Mouse (Mus musculus): ENCODE data around the gene Tpd52l1. TPM values are rescaled to one million over a fixed set of nuclear protein-coding genes. Genes with fewer than 3 reads are reported as not detected.

Tpd52l1 gene
- polyA plus RNA-seq, 1 experiment from 2014 or later: 19.3 TPM

GRCm38 (mm10) chr10:31329436-31329835 is 116.3 kb downstream of the Tpd52l1 start:
- no peak overlapping the region for H3K27ac ChIP-seq (ENCODE audit: low read depth, low read length)
- no peaks in the 10 kb centered on the region for H3K4me1 ChIP-seq (ENCODE audit: control insufficient read depth, insufficient read depth, low read length)
- peaks cover 5% of the 10 kb centered on the region for H3K36me3 ChIP-seq (ENCODE audit: control insufficient read depth, insufficient read depth, low read length)
- no peaks in the 10 kb centered on the region for H3K9me3 ChIP-seq (replicated peaks; ENCODE audit: control insufficient read depth, low read length)
- 92% methylated on average over 1 of the region's 1 CpGs for WGBS (ENCODE audit: insufficient replicate concordance)
- no peak overlapping the region for H3K4me2 ChIP-seq
- no peak overlapping the region for H3K9ac ChIP-seq (ENCODE audit: low read depth, low read length)
- H3K27me3 ChIP-seq (ENCODE audit: control insufficient read depth, insufficient read depth, low read length): no peaks in the 10 kb centered on the region
- no peak for ATAC-seq (replicated peaks; ENCODE audit: insufficient number of reproducible peaks, low FRiP score, low TSS enrichment)
- no peak overlapping the region for H3K4me3 ChIP-seq (ENCODE audit: low read depth, low read length)

- no peak overlapping the region for H3K27ac ChIP-seq (ENCODE audit: low read depth, low read length)
- no peak overlapping the region for H3K4me2 ChIP-seq
- H3K36me3 ChIP-seq (ENCODE audit: control insufficient read depth, insufficient read depth, low read length): peaks cover 9% of the 10 kb centered on the region
- WGBS (ENCODE audit: insufficient replicate concordance): 68% methylated on average over 5 of the region's 5 CpGs
- no peak for ATAC-seq (replicated peaks; ENCODE audit: insufficient number of reproducible peaks, low FRiP score, low TSS enrichment)
- no peak overlapping the region for H3K9ac ChIP-seq (ENCODE audit: low read depth, low read length)
- H3K4me3 ChIP-seq (ENCODE audit: low read depth, low read length): no peak overlapping the region
- no peaks in the 10 kb centered on the region for H3K4me1 ChIP-seq (ENCODE audit: control insufficient read depth, insufficient read depth, low read length)
- no peaks in the 10 kb centered on the region for H3K9me3 ChIP-seq (replicated peaks; ENCODE audit: control insufficient read depth, low read length)
- H3K27me3 ChIP-seq (ENCODE audit: control insufficient read depth, insufficient read depth, low read length): no peaks in the 10 kb centered on the region
Measured at GRCm38 (mm10) chr10:31318491-31318890, 127.3 kb downstream of the Tpd52l1 start.

- Histone ChIP-seq H3K27me3 (ENCODE audit: control insufficient read depth, insufficient read depth, low read length) (no peaks in the 10 kb centered on the region), H3K9ac (ENCODE audit: low read depth, low read length) (peak within 1 kb of the TSS; percentile 85), H3K27ac (ENCODE audit: low read depth, low read length) (peak within 1 kb of the TSS; percentile 90), H3K4me1 (ENCODE audit: control insufficient read depth, insufficient read depth, low read length) (no peaks in the 10 kb centered on the region), H3K36me3 (ENCODE audit: control insufficient read depth, insufficient read depth, low read length) (peaks cover 7% of the 10 kb centered on the region), H3K4me2 (peak within 1 kb of the TSS; percentile 62), H3K4me3 (ENCODE audit: low read depth, low read length) (peak within 1 kb of the TSS; percentile 65), H3K9me3 (replicated peaks; ENCODE audit: control insufficient read depth, low read length) (no peaks in the 10 kb centered on the region)
- 4% methylated on average over 34 of the region's 44 CpGs for WGBS (ENCODE audit: insufficient replicate concordance)
- peak; percentile 96 for ATAC-seq (replicated peaks; ENCODE audit: insufficient number of reproducible peaks, low FRiP score, low TSS enrichment)
Measured at GRCm38 (mm10) chr10:31312865-31313848, 132.6 kb downstream of the Tpd52l1 start, which contains the start of gene Hddc2. TSS of gene Hddc2 (plus strand) at chr10:31313383.

GRCm38 (mm10) chr10:31307024-31307598 is 138.6 kb downstream of the Tpd52l1 start:
- Histone ChIP-seq H3K27ac (ENCODE audit: low read depth, low read length) (no peak overlapping the region), H3K36me3 (ENCODE audit: control insufficient read depth, insufficient read depth, low read length) (no peaks in the 10 kb centered on the region), H3K4me1 (ENCODE audit: control insufficient read depth, insufficient read depth, low read length) (no peaks in the 10 kb centered on the region), H3K4me3 (ENCODE audit: low read depth, low read length) (no peak overlapping the region), H3K4me2 (no peak overlapping the region), H3K27me3 (ENCODE audit: control insufficient read depth, insufficient read depth, low read length) (no peaks in the 10 kb centered on the region), H3K9me3 (replicated peaks; ENCODE audit: control insufficient read depth, low read length) (no peaks in the 10 kb centered on the region), H3K9ac (ENCODE audit: low read depth, low read length) (no peak overlapping the region)
- 36% methylated on average over 1 of the region's 1 CpGs for WGBS (ENCODE audit: insufficient replicate concordance)
- ATAC-seq (replicated peaks; ENCODE audit: insufficient number of reproducible peaks, low FRiP score, low TSS enrichment): no peak

GRCm38 (mm10) chr10:31303446-31303845 is 142.3 kb downstream of the Tpd52l1 start:
- no peaks in the 10 kb centered on the region for H3K27me3 ChIP-seq (ENCODE audit: control insufficient read depth, insufficient read depth, low read length)
- no peak overlapping the region for H3K4me3 ChIP-seq (ENCODE audit: low read depth, low read length)
- no peaks in the 10 kb centered on the region for H3K9me3 ChIP-seq (replicated peaks; ENCODE audit: control insufficient read depth, low read length)
- H3K27ac ChIP-seq (ENCODE audit: low read depth, low read length): no peak overlapping the region
- no peak overlapping the region for H3K9ac ChIP-seq (ENCODE audit: low read depth, low read length)
- WGBS (ENCODE audit: insufficient replicate concordance): 86% methylated on average over 2 of the region's 2 CpGs
- H3K36me3 ChIP-seq (ENCODE audit: control insufficient read depth, insufficient read depth, low read length): no peaks in the 10 kb centered on the region
- H3K4me1 ChIP-seq (ENCODE audit: control insufficient read depth, insufficient read depth, low read length): no peaks in the 10 kb centered on the region
- H3K4me2 ChIP-seq: no peak overlapping the region
- ATAC-seq (replicated peaks; ENCODE audit: insufficient number of reproducible peaks, low FRiP score, low TSS enrichment): no peak

- H3K4me1 ChIP-seq (ENCODE audit: control insufficient read depth, insufficient read depth, low read length): no peaks in the 10 kb centered on the region
- no peak overlapping the region for H3K4me2 ChIP-seq
- no peaks in the 10 kb centered on the region for H3K27me3 ChIP-seq (ENCODE audit: control insufficient read depth, insufficient read depth, low read length)
- no peak overlapping the region for H3K9ac ChIP-seq (ENCODE audit: low read depth, low read length)
- no peak for ATAC-seq (replicated peaks; ENCODE audit: insufficient number of reproducible peaks, low FRiP score, low TSS enrichment)
- no peak overlapping the region for H3K4me3 ChIP-seq (ENCODE audit: low read depth, low read length)
- H3K36me3 ChIP-seq (ENCODE audit: control insufficient read depth, insufficient read depth, low read length): no peaks in the 10 kb centered on the region
- no peaks in the 10 kb centered on the region for H3K9me3 ChIP-seq (replicated peaks; ENCODE audit: control insufficient read depth, low read length)
- H3K27ac ChIP-seq (ENCODE audit: low read depth, low read length): no peak overlapping the region
- WGBS (ENCODE audit: insufficient replicate concordance): 41% methylated on average over 1 of the region's 1 CpGs
Measured at GRCm38 (mm10) chr10:31300292-31300691, 145.5 kb downstream of the Tpd52l1 start.

- H3K36me3 ChIP-seq (ENCODE audit: control insufficient read depth, insufficient read depth, low read length): no peaks in the 10 kb centered on the region
- no peak overlapping the region for H3K4me2 ChIP-seq
- no peak overlapping the region for H3K27ac ChIP-seq (ENCODE audit: low read depth, low read length)
- H3K4me1 ChIP-seq (ENCODE audit: control insufficient read depth, insufficient read depth, low read length): no peaks in the 10 kb centered on the region
- H3K9ac ChIP-seq (ENCODE audit: low read depth, low read length): no peak overlapping the region
- H3K4me3 ChIP-seq (ENCODE audit: low read depth, low read length): no peak overlapping the region
- no peaks in the 10 kb centered on the region for H3K27me3 ChIP-seq (ENCODE audit: control insufficient read depth, insufficient read depth, low read length)
- 35% methylated on average over 6 of the region's 6 CpGs for WGBS (ENCODE audit: insufficient replicate concordance)
- ATAC-seq (replicated peaks; ENCODE audit: insufficient number of reproducible peaks, low FRiP score, low TSS enrichment): no peak
- no peaks in the 10 kb centered on the region for H3K9me3 ChIP-seq (replicated peaks; ENCODE audit: control insufficient read depth, low read length)
Measured at GRCm38 (mm10) chr10:31298921-31299574, 146.7 kb downstream of the Tpd52l1 start.

- Histone ChIP-seq H3K9ac (ENCODE audit: low read depth, low read length) (no peak overlapping the region), H3K4me1 (ENCODE audit: control insufficient read depth, insufficient read depth, low read length) (no peaks in the 10 kb centered on the region), H3K27me3 (ENCODE audit: control insufficient read depth, insufficient read depth, low read length) (no peaks in the 10 kb centered on the region), H3K9me3 (replicated peaks; ENCODE audit: control insufficient read depth, low read length) (no peaks in the 10 kb centered on the region), H3K4me2 (no peak overlapping the region), H3K36me3 (ENCODE audit: control insufficient read depth, insufficient read depth, low read length) (no peaks in the 10 kb centered on the region), H3K27ac (ENCODE audit: low read depth, low read length) (no peak overlapping the region), H3K4me3 (ENCODE audit: low read depth, low read length) (no peak overlapping the region)
- WGBS (ENCODE audit: insufficient replicate concordance): 34% methylated on average over 2 of the region's 2 CpGs
- no peak for ATAC-seq (replicated peaks; ENCODE audit: insufficient number of reproducible peaks, low FRiP score, low TSS enrichment)
Measured at GRCm38 (mm10) chr10:31298263-31298662, 147.5 kb downstream of the Tpd52l1 start.
